Mouse (Mus musculus): ENCODE measurements at regions not wholly inside any gene's neighbourhood (a gene's known extent, or its start where the extent isn't known, plus 50 kb on each side); places are given as distances from the start of the nearest gene placed in this dataset.

DNA sequence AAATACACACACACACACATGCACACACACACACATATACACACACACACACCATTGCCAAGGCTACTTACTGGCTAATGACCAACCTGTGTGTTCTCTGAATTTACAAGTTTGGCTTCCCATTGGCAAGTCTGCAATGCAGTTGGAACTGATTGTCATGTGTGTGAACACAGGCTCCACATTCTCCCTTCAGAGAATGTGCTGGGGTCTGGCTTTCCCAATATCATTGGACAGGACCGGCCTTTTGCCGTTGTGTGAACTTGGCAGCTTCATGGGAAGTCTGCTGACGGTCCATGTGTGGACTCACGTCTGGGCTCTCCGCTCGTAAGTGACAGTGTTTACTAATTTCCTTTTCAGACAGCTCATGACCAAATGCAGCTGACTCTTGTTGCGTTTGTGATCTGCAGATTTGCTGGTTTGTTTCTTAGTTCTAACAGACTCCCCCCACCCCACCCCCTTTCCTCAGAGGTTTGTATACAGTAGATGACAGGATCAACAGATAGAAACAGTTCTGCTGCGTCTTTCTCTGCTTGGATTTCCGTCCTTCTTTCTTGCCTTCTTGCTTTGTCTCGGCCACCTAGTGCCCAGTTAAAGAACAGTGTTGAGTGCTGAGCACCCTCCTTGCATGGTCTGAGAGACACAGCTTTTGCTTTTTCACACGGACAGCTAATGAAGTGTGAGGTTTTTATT, 183.1 kb upstream of the Sulf2 start:
- 70% methylated on average over 11 of the region's 11 CpGs for WGBS
- no peak for TF ChIP-seq POLR2A (IDR thresholded peaks at IDR 0.05; ENCODE audit: insufficient read depth, low read depth, low read length)
- TF ChIP-seq CTCF (IDR thresholded peaks at IDR 0.05; ENCODE audit: insufficient read depth, low read depth, low read length): no peak
- Histone ChIP-seq H3K27ac (ENCODE audit: insufficient read depth, low read depth, low read length) (no peak overlapping the region), H3K4me3 (ENCODE audit: insufficient read depth, low read depth, low read length) (no peak overlapping the region), H3K4me1 (ENCODE audit: control insufficient read depth, insufficient read depth, low read length) (peaks cover 8% of the 10 kb centered on the region)

DNA sequence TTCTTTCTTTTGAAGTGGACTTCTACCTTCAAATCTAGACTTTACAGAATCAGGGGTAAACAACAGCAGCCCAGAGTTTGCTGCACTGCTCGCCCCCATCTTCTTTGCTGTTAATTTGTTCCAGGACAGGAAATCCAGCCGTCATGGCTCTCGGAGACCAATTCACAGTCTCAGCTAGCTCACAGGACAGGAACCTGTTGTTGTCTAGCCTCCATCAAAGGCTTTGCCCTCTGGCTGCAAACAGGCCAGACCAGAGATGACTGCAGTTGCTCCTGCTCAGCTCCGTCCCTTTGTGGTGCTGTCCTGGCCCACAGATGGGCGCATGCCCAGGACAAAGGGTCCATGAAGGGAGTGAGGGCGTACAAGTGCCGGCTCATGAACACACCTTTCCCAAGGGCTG, 182.2 kb upstream of the Sulf2 start:
- TF ChIP-seq CTCF (IDR thresholded peaks at IDR 0.05; ENCODE audit: insufficient read depth, low read depth, low read length): no peak
- no peak for TF ChIP-seq POLR2A (IDR thresholded peaks at IDR 0.05; ENCODE audit: insufficient read depth, low read depth, low read length)
- 87% methylated on average over 7 of the region's 7 CpGs for WGBS
- H3K4me1 ChIP-seq (ENCODE audit: control insufficient read depth, insufficient read depth, low read length): peaks cover 9% of the 10 kb centered on the region
- H3K4me3 ChIP-seq (ENCODE audit: insufficient read depth, low read depth, low read length): no peak overlapping the region
- no peak overlapping the region for H3K27ac ChIP-seq (ENCODE audit: insufficient read depth, low read depth, low read length)

DNA sequence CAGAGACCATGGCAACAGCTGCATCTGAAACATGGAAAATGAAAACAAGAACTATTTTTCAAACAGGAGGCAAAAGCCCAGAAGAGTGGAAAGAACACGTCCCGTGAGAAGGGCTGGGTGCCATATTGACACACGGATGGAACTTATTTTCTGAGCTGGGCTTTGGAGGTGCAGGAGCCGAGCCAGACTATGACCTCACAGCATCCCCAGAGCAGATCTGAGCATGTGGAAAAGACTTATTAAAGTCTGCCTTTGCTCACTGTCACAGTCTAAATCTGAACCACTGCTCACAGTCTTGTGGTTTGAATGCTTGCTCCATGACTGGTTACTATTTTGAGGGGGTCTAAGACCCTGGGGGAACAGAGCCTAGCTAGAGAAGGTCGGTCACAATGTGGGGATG, 180.2 kb upstream of the Sulf2 start:
- Histone ChIP-seq H3K4me3 (ENCODE audit: insufficient read depth, low read depth, low read length) (no peak overlapping the region), H3K4me1 (ENCODE audit: control insufficient read depth, insufficient read depth, low read length) (peaks cover 6% of the 10 kb centered on the region; the same call in 1 of the 2 replicates), H3K27ac (ENCODE audit: insufficient read depth, low read depth, low read length) (no peak overlapping the region)
- WGBS: 68% methylated on average over 5 of the region's 5 CpGs
- no peak for TF ChIP-seq POLR2A (IDR thresholded peaks at IDR 0.05; ENCODE audit: insufficient read depth, low read depth, low read length)
- TF ChIP-seq CTCF (IDR thresholded peaks at IDR 0.05; ENCODE audit: insufficient read depth, low read depth, low read length): no peak

DNA sequence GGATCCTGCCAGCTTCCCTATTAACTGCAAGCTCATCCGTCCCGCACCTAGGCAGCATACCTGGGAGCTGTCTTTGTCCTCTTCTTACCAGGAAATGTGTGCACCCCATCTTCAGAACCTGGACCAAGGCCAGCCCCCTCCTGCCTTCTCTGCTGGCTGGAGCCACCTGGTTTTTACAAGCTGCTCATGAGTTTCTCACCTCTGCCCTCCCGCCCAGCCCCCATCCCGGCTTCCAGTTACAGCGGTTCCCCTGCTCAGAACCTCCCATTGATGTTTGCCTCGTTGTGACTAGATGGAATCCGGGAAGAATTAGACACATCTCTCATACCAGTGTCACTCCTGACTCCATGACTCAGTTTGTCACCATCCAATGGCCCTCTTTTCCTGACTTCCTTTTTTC, 179.1 kb upstream of the Sulf2 start:
- no peak for TF ChIP-seq CTCF (IDR thresholded peaks at IDR 0.05; ENCODE audit: insufficient read depth, low read depth, low read length)
- no peak for TF ChIP-seq POLR2A (IDR thresholded peaks at IDR 0.05; ENCODE audit: insufficient read depth, low read depth, low read length)
- Histone ChIP-seq H3K27ac (ENCODE audit: insufficient read depth, low read depth, low read length) (no peak overlapping the region), H3K4me1 (ENCODE audit: control insufficient read depth, insufficient read depth, low read length) (peaks cover 6% of the 10 kb centered on the region; the same call in 1 of the 2 replicates), H3K4me3 (ENCODE audit: insufficient read depth, low read depth, low read length) (no peak overlapping the region)
- WGBS: 85% methylated on average over 7 of the region's 7 CpGs

DNA sequence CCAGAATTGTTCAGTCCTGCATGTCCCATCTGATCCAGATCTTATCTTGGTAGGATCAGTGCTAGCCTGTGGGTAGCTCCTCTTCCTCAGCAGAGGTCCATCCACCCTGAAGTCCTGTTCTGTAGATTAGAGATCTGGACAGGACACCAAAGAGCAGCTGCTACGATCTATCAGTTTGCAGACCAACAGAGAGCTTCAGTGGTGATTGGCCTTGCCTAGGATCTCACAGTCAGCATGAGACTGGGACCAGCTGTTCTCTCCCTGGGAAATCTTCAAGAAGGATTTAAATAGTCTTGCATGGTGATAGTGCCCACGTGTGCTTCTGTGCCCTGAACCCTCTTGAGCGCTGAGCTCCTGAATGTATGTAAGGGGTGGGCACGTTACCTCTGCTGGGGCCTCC, 178.4 kb upstream of the Sulf2 start:
- WGBS: 78% methylated on average over 4 of the region's 4 CpGs
- no peak for TF ChIP-seq CTCF (IDR thresholded peaks at IDR 0.05; ENCODE audit: insufficient read depth, low read depth, low read length)
- TF ChIP-seq POLR2A (IDR thresholded peaks at IDR 0.05; ENCODE audit: insufficient read depth, low read depth, low read length): no peak
- Histone ChIP-seq H3K4me3 (ENCODE audit: insufficient read depth, low read depth, low read length) (no peak overlapping the region), H3K27ac (ENCODE audit: insufficient read depth, low read depth, low read length) (no peak overlapping the region), H3K4me1 (ENCODE audit: control insufficient read depth, insufficient read depth, low read length) (peaks cover 6% of the 10 kb centered on the region; the same call in 1 of the 2 replicates)

DNA sequence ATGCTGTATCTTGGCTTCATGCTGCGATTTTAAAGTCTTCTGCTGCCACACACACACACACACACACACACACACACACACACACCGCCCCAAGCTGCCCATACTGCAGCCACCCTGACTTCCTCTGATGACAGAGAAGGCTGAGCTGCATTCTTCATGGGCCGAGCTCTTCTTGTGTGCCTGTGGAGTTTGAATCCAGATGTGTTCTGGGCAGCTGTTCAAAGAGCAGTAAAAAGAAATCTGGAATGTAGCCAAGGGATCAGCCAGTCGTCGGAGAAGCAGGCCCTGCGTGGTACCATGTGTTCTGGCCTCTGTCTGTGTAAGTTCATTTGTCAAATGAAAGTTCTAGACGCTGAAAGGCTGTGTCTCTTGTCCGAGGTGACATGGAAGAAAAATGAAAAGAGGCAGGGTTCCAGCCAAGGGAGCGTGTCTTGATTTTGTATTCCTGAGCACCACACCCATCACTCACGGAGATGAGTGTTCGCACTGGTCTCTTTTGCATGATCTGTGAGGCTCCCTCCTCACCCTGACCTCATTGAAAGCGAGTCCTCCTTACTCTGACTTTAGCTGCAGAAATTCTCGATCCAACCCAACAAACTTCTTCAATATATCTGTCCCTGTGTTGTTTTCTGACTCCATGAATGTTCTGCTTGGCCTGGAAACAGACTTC, 177.4 kb upstream of the Sulf2 start:
- 68% methylated on average over 13 of the region's 13 CpGs for WGBS

DNA sequence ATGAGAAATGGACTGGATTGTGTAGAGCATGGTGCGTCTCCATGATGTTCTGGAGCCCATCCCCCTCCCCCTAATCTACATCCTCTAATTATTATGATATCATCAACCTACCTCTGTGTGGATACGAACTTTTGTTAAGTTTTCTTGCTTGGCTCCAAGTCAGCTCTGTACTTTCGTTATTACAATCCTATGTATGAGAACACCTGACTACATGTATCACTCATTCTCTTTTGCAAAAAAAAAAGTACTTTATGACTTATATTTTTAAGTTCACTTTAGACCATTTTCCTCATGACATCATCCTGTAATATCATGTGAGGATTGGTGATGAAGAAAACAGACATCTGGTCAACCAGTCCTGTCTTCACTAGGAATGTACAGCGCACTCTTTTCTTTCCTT, 175.7 kb upstream of the Sulf2 start:
- 94% methylated on average over 4 of the region's 4 CpGs for WGBS
- H3K27ac ChIP-seq (ENCODE audit: insufficient read depth, low read depth, low read length): no peak overlapping the region
- H3K4me3 ChIP-seq (ENCODE audit: insufficient read depth, low read depth, low read length): no peak overlapping the region
- peaks cover 6% of the 10 kb centered on the region; the same call in 1 of the 2 replicates for H3K4me1 ChIP-seq (ENCODE audit: control insufficient read depth, insufficient read depth, low read length)
- TF ChIP-seq CTCF (IDR thresholded peaks at IDR 0.05; ENCODE audit: insufficient read depth, low read depth, low read length): no peak
- TF ChIP-seq POLR2A (IDR thresholded peaks at IDR 0.05; ENCODE audit: insufficient read depth, low read depth, low read length): no peak

More for the DNA sequence above, 177.4 kb upstream of the Sulf2 start:
- TF ChIP-seq CTCF (IDR thresholded peaks at IDR 0.05; ENCODE audit: insufficient read depth, low read depth, low read length): no peak
- no peak for TF ChIP-seq POLR2A (IDR thresholded peaks at IDR 0.05; ENCODE audit: insufficient read depth, low read depth, low read length)
- peaks cover 6% of the 10 kb centered on the region; the same call in 1 of the 2 replicates for H3K4me1 ChIP-seq (ENCODE audit: control insufficient read depth, insufficient read depth, low read length)
- H3K27ac ChIP-seq (ENCODE audit: insufficient read depth, low read depth, low read length): no peak overlapping the region
- no peak overlapping the region for H3K4me3 ChIP-seq (ENCODE audit: insufficient read depth, low read depth, low read length)

DNA sequence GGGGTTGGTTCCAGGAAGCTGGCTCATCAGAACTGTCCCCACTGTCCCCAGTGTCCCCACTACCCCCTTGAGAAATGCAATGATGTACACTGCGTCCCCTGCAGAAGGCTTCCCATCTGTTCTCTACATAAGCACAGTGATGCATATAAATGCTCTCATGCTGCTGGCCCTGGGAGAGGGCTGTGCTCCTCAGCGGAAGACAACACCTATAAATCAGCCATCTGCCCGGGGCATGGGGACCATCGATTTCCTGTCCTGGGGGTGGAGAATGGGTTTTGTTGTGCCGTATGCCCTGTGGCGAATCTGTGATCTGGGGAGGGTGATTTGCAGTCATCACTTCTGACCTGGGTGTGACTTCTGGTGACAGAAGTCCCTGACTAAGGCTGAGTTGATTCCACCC, 174.9 kb upstream of the Sulf2 start:
- Histone ChIP-seq H3K4me3 (ENCODE audit: insufficient read depth, low read depth, low read length) (no peak overlapping the region), H3K27ac (ENCODE audit: insufficient read depth, low read depth, low read length) (no peak overlapping the region), H3K4me1 (ENCODE audit: control insufficient read depth, insufficient read depth, low read length) (peaks cover 6% of the 10 kb centered on the region; the same call in 1 of the 2 replicates)
- WGBS: 97% methylated on average over 6 of the region's 6 CpGs
- no peak for TF ChIP-seq CTCF (IDR thresholded peaks at IDR 0.05; ENCODE audit: insufficient read depth, low read depth, low read length)
- no peak for TF ChIP-seq POLR2A (IDR thresholded peaks at IDR 0.05; ENCODE audit: insufficient read depth, low read depth, low read length)

DNA sequence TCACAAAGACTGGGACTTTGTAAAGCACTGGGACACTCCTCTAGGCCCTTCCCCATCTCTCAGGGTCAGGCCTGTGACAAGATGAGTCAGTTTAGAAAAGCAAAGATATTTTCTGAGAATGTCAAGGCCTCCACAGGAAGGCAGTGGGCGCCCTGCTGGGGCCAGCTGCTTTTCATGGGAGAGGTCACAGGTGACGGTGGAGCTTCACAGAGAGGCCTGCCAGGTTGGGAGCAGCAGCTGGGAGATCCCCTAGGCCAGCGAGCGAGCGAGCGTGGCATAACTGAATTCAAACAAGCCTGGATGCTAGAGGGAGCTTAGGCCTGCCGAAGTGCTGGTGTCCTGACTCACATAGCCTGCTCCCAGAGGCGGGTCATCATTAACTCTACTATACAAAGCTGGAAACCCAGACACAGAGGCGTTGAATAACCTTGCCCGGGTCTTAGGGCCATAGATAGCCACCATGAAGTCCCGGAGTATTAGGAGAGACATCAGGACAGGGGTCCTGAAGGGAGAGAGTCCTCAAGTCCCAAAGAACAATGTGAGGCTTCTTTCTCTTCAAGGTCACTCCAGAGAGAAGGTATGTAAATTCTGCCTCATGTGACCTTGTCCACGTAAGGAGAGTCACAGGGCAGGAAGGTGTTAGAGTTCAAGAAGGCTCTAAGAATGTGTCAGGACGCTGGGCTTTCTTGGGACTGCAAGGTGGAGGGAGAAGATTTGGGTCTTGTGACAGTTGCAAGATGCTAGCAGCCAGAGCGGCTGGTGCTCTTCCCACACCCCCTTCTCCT, 174.3 kb upstream of the Sulf2 start:
- no peak overlapping the region for H3K4me3 ChIP-seq (ENCODE audit: insufficient read depth, low read depth, low read length)
- peaks cover 11% of the 10 kb centered on the region for H3K4me1 ChIP-seq (ENCODE audit: control insufficient read depth, insufficient read depth, low read length)
- TF ChIP-seq POLR2A (IDR thresholded peaks at IDR 0.05; ENCODE audit: insufficient read depth, low read depth, low read length) (no peak), CTCF (IDR thresholded peaks at IDR 0.05; ENCODE audit: insufficient read depth, low read depth, low read length) (no peak)
- WGBS: 91% methylated on average over 14 of the region's 14 CpGs
- H3K27ac ChIP-seq (ENCODE audit: insufficient read depth, low read depth, low read length): no peak overlapping the region
